Mouse (Mus musculus) lung, postnatal 25 days (tissue): ENCODE measurements around the gene Ehd1.
"Not testable (repeated sequence)": the region's sequence is repeated elsewhere in the genome, so short reads cannot be mapped to it uniquely, and the experiment has no call there.

Experiments used
- DNase-seq: peaks from one replicate; pipeline ENCODE4 v3.0.0; 2022; ENCODE audit warnings: low spot score

The Ehd1 gene

DNA sequence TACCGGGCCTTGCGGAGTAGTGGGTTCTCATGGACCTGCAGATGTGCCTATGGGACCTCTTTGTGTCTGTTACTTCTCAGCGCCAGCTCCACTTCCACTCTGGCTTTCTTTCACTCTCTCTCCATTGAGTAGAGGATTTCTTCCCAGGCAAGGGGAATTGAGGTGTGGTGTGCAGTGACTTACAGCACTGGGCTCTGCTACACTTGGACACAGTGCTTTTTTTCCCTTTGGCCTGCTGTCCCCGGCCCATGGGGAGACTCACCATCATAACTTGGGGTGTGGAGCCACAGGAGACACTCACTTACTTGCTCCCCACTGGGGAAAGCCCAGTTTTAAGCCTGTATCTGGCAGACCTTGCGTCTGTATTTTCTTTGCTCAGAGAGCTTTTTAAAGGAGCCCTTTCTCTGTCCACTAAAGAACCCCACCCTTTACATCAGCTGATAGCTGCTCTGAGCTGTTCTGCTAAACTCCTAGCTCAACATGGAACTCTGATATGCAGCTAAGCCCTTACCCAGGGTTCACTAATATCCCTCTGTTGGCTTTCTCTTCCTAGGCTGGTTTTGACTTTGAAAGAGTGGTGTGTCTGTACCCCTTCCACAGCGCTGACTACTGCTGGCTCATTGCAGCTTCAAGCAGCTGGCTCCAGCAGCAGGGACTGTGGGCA, 3.1 kb downstream of the Ehd1 start:
- DNase-seq: no peak

DNA sequence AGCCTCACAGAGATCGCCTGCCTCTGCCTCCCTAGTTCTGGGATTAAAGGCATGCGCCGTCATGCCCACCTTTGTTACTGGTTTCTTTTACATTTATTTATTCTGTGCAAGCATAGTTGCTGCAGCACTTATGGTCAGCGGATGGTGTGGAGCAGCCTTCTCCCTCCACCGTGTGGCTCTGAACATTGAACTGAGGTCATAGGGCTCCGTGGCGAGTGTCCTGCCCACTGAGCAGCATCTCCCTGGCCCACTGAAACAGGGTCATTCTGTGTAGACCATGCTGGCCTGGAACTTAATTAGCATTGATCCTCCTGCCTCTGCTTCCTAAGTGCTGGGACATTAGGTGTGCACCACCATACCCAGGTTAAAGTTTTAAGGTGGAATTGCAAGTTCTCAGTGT, 4.0 kb downstream of the Ehd1 start:
- no peak for DNase-seq

DNA sequence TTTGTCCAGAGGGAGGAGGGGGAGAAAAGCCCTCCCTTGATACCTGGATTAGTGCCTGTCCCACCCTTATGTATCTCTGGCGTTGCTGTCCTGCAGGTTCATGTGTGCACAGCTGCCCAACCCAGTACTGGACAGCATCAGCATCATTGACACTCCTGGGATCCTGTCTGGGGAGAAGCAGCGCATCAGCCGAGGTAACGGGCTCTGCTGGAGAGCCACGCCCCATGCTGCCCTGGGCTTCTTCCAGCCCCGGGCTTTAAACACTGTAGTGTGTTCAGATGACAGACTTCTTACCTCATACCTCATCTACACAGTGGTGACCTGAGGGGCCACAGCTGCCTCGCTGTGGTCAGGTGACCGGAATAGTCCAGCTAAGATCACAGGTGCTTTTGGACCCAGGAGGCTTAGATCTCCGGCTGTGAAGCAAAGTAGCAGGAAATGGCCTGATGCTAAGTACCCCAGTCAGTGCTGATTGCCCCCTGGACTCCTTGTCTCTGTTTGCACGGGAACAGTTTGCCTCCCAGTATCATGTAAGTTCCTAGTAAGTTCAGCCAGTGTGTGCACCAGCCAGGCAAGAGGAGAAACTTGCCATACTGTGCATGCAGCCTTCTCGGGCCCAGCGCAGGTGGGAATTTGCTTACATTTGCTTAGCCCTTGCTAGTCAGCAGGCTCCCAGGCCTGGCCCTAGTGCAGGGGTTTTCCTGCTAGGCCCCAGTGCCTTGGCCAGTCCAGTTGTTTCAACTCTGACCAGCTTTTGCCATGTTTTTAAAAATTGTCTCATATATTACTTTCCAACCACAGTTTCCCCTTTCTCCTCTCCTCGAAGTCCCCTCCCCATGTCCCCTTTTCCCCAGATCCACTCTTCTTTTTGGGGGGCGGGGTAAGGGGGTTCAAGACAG, 4.8 kb downstream of the Ehd1 start:
- no peak for DNase-seq

DNA sequence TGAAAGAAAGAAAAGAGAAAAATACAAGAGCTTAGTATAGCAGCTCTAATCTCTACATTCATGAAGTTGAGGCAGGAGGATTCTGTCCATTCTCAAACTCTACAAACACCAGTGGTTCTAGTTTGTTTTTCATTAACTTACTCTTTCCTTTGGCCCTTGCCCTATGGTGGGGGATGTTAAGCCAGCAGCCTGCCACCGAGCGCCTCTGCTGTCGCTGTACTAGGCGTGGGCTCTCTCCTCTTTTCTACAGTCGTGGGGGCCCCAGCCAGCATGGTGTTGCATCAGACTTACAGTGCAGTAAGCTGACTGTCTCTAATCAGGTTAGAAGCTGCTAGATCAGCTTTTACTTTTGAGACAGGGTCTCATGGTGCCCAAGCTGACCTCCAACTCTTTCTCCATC, 6.5 kb downstream of the Ehd1 start:
- no peak for DNase-seq

DNA sequence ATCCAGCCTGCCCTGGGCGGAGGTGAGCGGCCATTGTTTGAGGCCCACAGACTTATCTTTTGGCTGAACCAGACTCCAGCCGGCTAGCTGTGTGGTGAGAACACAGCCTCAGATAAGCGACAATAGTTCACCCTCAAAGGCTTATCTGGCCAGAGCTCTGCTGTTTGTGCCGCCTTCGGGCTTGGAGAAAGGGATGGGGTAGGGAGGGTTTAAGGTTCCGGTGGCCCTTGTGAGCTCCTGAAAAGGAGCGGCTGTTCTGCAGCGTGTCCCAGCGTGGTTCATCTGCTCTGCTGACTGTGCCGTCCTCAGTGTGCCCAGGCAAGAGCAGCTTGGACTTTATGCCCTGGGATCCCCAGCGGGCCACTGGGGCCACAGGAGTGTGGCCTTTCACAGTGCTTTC, 8.0 kb downstream of the Ehd1 start:
- no peak for DNase-seq

DNA sequence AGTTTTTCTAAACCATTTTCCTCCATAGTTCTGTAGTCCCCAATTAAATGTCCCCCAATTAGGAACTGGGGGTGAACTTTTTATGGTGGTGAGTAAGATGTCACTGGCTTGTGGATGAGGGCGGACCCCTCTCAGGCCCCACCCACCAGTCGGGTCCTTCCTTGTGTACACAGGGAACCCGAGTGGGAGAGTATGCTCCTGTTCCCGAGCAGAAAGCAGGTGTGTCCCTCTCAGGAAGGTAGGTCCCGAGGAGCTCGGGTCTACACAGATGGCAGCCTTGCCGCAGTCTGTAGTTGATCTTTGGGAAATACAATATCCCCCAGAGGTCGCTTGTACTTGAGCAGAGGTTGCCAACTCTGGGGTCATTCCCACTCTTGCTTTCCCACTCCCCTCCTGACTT, 8.7 kb downstream of the Ehd1 start:
- no peak for DNase-seq

DNA sequence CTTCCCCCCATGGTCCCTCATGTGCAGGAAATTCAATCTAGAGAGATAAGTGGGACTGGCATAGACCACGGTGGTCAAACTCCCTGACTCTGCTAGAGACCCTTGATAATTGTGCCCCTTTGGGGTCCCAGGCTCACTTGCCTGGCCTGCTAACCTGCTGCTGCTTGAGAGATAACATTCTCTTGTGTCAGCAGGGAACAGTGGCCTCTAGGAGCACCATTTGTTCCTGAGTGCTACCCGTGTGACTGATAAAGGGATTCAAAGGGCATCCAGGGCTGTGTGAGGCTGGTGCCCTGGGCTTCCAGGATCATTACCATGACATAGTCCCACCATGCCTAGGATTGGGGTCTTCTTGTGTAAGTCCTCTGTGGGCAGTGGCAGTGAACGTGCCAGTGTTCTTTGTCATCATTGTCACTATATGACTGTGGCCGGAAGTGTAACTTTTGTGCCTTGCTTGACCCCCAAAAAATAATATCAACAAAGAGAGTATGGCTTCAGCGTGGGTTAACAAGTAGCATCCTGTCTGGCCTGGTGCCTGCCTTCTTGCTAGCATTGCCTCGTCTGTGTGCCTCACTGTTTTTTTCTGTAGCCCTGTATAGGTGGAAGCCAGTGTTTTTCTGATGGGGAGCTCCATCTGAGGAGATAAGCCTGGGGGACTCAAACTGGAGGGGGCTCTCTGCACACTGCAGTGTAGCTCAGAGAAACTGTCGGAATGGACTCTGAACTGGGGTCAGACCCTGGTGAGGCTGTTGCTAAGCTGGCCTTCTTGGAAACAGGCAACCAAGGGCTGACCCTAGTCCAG, 9.3 kb downstream of the Ehd1 start:
- peak; percentile 29 for DNase-seq

DNA sequence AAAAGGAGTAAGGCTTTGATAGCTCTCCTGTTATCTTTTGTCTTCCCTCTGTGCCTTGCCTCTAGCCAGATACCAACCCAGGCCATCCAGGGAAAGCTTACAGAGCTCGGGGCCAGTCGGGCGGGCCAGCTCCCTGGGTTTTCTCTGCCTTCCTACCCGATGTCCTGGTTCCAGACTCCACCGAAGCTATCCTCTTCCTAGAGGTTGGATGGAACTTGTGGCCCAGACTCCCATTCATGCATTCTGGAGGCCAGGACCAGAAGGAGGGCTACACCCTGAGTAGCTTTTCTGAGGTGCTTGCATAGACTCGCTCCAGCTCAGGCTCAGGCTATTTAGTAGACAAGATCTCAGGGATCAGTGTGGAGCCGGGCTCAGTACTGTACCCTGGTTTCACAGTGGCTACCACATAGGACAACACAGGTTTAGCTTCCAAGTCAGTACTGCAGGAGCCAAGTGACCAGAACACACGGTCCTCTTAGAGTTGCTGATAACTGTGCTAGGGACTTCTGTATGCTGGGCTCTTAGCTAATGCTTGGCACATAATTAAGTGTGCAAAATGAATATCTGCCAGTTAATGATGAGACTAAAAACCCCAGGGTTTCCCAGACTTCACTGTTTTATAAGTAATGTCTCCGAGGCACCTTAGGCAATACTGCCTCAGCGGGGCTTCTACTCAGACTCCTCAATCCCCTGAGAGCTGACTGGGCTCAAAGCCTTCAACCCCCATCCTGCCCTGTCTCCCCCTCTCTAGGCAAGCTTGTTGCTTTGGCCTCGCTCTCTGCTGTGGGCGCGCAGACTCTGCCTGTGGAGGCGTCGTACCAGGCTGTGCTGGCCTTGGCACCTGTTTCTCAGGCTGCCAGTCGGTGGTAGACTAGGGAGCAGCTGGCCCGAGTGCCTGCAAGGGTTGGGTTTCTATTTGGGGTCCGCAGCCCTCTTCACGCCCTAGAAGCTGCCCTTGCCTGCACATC, 10.2 kb downstream of the Ehd1 start:
- no peak for DNase-seq

DNA sequence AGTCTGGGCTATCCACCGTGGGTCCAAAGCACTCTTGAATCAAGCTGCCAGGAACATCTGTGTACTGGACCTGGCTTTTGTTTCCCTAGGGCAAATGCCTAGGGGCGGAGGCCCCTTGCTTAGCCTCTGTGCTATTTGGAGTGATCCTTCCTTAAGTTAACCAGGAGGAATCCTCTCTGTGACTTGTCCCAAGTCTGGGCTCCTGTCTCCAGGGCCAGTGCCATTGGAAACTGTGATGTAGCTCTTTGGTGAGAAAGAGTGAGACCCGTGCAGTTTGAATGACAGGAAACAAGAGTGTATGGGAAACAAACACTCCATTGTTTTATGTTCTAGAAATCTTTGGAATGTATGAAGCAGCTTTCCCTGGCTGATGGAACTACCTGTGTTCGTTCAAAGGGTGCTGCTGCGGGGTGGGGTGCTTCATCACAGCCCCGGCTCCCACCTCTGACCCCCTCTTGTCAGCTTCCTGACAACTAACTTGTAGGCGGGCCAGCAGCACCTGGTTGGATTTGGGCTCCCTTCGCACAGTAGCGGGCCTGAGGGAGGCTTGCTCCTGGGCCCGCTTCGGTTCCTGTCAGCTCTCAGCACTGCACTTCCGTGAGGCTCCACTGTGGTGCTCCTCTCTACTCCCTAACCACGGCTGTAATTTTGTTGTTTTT, 11.8 kb downstream of the Ehd1 start:
- peak; percentile 45 for DNase-seq

DNA sequence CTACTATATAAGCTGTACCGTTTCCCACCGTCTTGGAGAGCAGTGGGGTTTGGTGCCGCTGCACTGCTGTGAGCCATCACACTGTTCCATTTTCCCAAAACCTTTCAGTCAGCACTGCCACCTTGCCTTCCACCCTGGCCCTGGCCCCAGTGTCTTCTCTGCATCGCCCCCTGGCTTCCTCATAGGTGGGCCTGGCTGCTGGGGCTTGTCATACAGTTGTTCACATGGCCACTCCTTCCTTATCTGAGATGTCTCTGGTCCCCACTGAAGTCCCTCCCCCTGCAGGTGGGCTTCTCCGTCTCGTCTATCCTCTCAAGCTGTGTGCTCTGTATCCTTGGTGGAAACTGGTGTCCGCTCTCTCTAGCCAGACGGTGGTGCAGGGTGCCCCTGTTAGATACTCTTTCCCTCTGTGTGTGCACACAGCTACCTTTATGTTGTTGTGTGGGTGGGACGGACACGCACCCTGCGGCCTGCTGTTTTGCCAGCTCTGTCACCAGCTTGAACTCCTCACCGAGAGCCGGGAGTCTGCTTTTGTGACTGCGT, 13.2 kb downstream of the Ehd1 start:
- no peak for DNase-seq

DNA sequence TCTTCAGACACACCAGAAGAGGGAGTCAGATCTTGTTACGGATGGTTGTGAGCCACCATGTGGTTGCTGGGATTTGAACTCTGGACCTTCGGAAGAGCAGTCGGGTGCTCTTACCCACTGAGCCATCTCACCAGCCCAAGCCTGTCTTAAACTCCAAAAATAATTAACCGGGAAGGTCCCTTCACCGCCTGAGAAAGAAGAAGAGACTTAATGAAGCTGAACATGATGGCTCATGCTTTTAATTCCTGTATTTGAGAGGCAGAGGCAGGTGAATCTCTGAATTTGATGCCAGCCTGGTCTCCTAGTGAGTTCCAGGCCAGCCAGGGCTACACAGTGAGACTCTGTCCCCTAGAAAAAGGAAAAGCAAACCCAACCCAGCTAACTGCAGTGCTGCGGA, 14.2 kb downstream of the Ehd1 start:
- not testable (repeated sequence) for DNase-seq

DNA sequence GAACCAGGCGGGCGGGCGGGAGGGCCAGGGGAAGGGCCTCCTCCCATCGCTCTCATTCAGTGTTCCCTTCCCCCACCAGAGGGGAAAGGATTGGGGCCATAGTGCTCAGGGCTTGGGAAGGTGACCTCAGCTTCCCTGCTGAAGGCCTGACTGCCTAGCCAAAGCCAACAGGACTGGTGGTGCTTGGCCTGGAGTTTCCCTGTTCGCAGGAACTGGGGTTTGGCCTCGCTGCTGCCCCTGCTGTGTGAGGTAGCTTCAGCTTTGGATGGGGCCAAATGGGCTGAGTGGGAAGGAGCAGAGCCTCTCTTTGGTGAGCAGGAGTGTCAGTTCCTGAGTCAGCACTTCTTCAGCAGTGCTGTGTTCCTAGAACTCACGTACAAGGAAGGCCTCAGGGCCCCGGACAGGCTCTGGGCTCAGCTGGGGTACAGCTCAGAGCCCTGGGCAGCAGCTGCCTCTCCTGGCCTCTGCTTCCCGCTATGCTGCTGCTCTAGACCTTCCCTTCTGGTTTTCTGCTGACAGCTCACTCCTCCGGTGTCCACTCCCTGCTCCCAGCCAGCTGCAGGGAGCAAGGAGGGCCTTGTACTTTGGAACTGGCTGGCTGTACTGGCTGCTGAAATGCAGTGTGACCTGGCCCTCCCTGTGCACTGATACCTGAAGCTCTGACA, 14.7 kb downstream of the Ehd1 start:
- no peak for DNase-seq

DNA sequence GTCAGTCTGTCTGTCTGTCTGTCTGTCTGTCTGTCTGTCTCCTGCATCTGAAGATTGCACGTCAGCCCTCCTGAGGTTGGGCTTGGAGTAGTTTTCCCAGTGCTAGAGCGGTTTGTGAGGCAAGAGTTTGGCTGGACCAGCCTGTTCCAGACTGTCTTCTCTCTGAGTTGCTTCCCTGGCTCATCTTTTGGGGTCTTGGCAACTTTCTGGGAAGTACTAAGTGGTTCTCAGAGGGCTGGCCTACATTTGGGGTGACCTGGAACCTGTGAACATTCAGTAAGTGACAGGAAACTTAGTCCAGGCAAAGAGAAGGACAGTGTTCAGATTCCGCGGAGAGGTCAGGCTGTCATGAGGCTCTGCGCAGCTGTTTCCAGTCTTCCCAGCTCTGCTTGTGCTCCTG, 15.7 kb downstream of the Ehd1 start:
- DNase-seq: no peak

DNA sequence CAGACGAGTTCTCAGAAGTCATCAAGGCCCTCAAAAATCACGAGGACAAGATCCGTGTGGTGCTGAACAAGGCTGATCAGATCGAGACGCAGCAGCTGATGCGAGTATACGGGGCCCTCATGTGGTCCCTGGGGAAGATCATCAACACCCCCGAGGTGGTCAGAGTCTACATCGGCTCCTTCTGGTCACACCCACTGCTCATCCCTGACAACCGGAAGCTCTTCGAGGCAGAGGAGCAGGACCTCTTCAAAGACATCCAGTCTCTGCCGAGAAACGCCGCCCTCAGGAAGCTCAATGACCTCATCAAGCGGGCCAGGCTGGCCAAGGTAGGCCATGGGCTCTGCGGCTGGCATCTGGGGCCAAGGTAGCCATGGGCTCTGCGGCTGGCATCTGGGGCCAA, 17.8 kb downstream of the Ehd1 start:
- DNase-seq: no peak

DNA sequence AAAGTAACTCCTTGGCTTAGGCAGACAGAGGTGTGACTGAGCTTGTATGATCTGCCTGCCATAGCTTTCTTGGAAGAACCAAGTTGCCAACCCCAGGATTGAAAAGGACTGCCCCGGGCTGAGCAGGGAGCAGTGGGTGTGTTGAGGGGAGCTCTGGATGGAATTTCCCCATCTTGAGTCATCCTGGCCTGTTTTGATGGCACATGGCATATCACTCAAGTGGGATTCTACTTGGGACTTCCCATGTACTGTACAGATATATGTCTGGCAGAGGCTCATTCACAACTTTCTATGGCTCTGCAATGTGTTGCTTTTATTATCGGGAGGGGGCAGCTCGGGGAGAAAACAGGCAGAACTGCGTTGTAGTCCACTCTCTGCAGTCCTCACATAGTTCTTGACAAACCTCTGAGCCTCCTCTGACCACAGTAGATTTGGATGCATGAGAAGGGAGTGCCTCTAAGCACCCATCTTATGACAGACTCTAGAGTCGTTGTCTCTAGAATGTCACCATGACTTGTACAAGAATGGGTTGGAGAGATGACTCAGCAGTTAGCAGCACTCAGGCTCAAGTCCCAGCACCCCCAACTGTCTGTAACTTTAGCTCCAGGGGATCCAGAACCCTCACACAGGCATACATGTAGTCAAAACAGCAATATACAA, 20.2 kb downstream of the Ehd1 start:
- no peak for DNase-seq

DNA sequence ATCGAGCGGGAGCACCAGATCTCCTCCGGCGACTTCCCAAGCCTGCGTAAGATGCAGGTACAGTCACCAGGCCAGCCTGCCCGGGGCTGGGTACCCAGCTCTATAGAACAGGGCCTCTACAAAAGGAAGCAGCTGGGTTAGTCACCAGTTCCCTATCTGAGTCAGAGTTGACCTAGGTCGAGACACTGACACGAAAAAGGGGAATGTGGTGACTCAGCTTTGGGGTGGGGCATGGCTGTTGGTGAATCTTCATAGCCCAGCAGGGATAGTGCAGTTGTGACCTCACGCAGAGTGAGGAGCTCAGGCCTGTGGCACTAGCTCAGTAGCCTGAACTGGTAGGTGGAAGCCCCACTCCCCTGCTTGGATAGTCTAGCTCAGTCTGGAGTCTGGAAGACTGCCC, 21.1 kb downstream of the Ehd1 start:
- DNase-seq: peak; percentile 75

DNA sequence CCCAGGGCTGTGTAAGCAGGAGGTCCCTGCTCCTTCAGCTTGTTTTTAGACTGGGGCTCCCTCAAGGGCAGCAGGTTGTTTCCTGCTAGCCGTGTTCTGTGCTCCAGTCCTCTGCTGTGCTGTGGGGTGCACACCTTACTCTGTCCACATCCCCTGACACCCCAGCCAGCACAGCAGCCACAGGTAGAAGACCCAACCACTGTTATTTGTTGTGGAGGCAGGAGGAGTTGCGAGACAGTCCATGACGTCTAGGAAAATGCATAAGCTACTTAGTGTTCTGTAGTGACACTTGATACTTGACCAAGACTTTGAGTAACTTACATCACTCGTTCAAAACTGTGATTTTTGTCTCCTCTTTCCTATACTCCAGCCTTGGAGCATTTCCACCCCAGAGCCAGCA, 22.5 kb downstream of the Ehd1 start:
- DNase-seq: no peak

DNA sequence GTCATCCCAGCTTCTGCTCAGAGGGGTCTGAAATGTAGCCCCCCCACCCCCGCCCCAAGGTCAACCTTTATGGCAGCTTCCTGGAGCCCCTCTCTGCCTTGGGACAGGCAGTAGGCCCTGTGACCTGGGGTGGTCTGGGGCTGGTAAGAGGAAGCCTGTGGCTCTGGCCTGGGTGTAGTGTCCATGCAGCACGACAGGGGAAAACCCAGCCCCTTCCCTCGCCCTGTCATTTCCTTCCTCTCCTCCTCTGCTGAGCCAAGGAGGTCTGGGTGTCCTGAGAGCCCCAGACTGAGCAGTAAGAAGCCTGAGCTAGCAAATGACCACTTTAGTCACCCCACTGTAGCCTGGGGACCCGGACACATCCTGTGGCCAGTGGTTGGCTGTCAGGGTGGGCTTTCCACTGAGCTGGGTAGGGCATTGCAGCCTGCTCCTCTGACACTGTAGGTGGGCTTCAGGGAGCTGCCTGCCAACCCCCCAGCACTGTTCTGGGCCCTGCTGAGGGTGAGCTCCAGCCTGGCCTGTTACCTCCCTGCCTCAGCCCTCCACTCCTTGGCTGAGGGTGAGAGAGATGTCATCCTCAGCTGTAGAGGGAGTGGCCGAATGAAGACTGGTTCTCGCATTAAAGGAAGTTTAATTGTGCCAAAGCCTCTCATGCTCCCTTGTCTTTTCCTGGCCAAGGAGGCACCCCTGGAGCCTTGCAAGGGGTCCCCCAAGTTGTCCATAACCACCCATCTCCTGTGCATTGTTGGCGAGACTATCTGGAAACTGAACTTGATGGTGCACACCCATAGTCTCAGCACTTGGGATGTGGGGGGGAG, 23.1 kb downstream of the Ehd1 start:
- peak; percentile 71 for DNase-seq

DNA sequence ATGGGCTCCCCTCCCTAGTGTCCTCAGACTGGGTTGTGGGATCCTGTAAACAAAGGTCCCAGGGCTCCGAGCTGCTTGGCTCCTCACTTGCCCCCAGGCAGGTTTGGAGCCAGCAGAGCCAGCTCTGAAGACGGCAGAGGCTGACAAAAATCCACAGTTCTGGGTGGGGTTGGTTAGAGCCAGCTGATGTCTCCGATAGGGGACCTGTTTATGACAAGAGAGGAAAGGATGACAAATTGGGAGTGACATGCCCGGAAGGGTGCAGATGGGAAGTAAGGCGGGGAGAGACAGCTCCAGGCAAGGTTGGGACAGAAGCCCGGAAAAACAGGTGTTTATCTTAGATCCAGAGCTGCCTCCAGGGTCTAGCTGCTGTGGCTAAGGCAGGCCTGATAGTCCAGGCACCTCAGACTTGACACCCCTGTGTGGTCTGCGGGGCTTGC, 23.9 kb downstream of the Ehd1 start:
- peak; percentile 88 for DNase-seq
